Mouse (Mus musculus): ENCODE measurements at regions not wholly inside any gene's neighbourhood (a gene's known extent, or its start where the extent isn't known, plus 50 kb on each side); places are given as distances from the start of the nearest gene placed in this dataset.
"Not testable (repeated sequence)": the region's sequence is repeated elsewhere in the genome, so short reads cannot be mapped to it uniquely, and the experiment has no call there.

- H3K4me1 ChIP-seq (replicated peaks; ENCODE audit: control insufficient read depth, insufficient read depth, low read length) = no peaks in the 10 kb centered on the region
- H3K36me3 ChIP-seq (ENCODE audit: control insufficient read depth, insufficient read depth) = no peaks in the 10 kb centered on the region
- no peak overlapping the region for H3K27ac ChIP-seq (ENCODE audit: low read length)
- no peak overlapping the region for H3K4me2 ChIP-seq (ENCODE audit: low read length)
- H3K9me3 ChIP-seq (ENCODE audit: control insufficient read depth, low read length) = no peaks in the 10 kb centered on the region
- no peak for ATAC-seq
- no peak overlapping the region for H3K9ac ChIP-seq (replicated peaks; ENCODE audit: low read depth, low read length)
- no peak overlapping the region for H3K4me3 ChIP-seq (replicated peaks; ENCODE audit: low read length)
- H3K27me3 ChIP-seq (replicated peaks; ENCODE audit: control insufficient read depth, insufficient read depth, low read length) = no peaks in the 10 kb centered on the region
Observed at GRCm38 (mm10) chr1:16904690-16905089, 811.6 kb upstream of the 4930444P10Rik start.

GRCm38 (mm10) chr1:16868383-16868782, 775.3 kb upstream of the 4930444P10Rik start:
- H3K27me3 ChIP-seq (replicated peaks; ENCODE audit: control insufficient read depth, insufficient read depth, low read length); H3K36me3 ChIP-seq (ENCODE audit: control insufficient read depth, insufficient read depth); H3K9me3 ChIP-seq (ENCODE audit: control insufficient read depth, low read length); H3K4me3 ChIP-seq (replicated peaks; ENCODE audit: low read length); H3K27ac ChIP-seq (ENCODE audit: low read length); H3K4me1 ChIP-seq (replicated peaks; ENCODE audit: control insufficient read depth, insufficient read depth, low read length); H3K9ac ChIP-seq (replicated peaks; ENCODE audit: low read depth, low read length); ATAC-seq; H3K4me2 ChIP-seq (ENCODE audit: low read length): not testable (repeated sequence)
- WGBS = 76% methylated on average over 3 of the region's 3 CpGs

- not testable (repeated sequence) for H3K36me3 ChIP-seq (ENCODE audit: control insufficient read depth, insufficient read depth); H3K4me2 ChIP-seq (ENCODE audit: low read length); ATAC-seq; H3K4me3 ChIP-seq (replicated peaks; ENCODE audit: low read length); H3K27ac ChIP-seq (ENCODE audit: low read length); H3K9me3 ChIP-seq (ENCODE audit: control insufficient read depth, low read length); H3K4me1 ChIP-seq (replicated peaks; ENCODE audit: control insufficient read depth, insufficient read depth, low read length); H3K9ac ChIP-seq (replicated peaks; ENCODE audit: low read depth, low read length); H3K27me3 ChIP-seq (replicated peaks; ENCODE audit: control insufficient read depth, insufficient read depth, low read length)
- 79% methylated on average over 6 of the region's 6 CpGs for whole genome bisulfite sequencing
Observed at GRCm38 (mm10) chr1:16867086-16867835, 774.1 kb upstream of the 4930444P10Rik start.

GRCm38 (mm10) chr1:16837111-16837510, 744.0 kb upstream of the 4930444P10Rik start:
- ATAC-seq = no peak
- Histone ChIP-seq H3K4me2 (ENCODE audit: low read length) (no peak overlapping the region), H3K27me3 (replicated peaks; ENCODE audit: control insufficient read depth, insufficient read depth, low read length) (no peaks in the 10 kb centered on the region), H3K4me1 (replicated peaks; ENCODE audit: control insufficient read depth, insufficient read depth, low read length) (no peaks in the 10 kb centered on the region), H3K27ac (ENCODE audit: low read length) (no peak overlapping the region), H3K36me3 (ENCODE audit: control insufficient read depth, insufficient read depth) (no peaks in the 10 kb centered on the region), H3K4me3 (replicated peaks; ENCODE audit: low read length) (no peak overlapping the region), H3K9me3 (ENCODE audit: control insufficient read depth, low read length) (no peaks in the 10 kb centered on the region), H3K9ac (replicated peaks; ENCODE audit: low read depth, low read length) (no peak overlapping the region)

- not testable (repeated sequence) for H3K27me3 ChIP-seq (replicated peaks; ENCODE audit: control insufficient read depth, insufficient read depth, low read length); ATAC-seq; H3K4me2 ChIP-seq (ENCODE audit: low read length); H3K27ac ChIP-seq (ENCODE audit: low read length); H3K9me3 ChIP-seq (ENCODE audit: control insufficient read depth, low read length); H3K4me1 ChIP-seq (replicated peaks; ENCODE audit: control insufficient read depth, insufficient read depth, low read length); H3K36me3 ChIP-seq (ENCODE audit: control insufficient read depth, insufficient read depth); H3K4me3 ChIP-seq (replicated peaks; ENCODE audit: low read length); H3K9ac ChIP-seq (replicated peaks; ENCODE audit: low read depth, low read length)
- WGBS = 23% methylated on average over 4 of the region's 4 CpGs
Observed at GRCm38 (mm10) chr1:16824709-16825108, 731.6 kb upstream of the 4930444P10Rik start.

GRCm38 (mm10) chr1:16824057-16824456, 730.9 kb upstream of the 4930444P10Rik start:
- Histone ChIP-seq H3K4me3 (replicated peaks; ENCODE audit: low read length) (no peak overlapping the region), H3K9me3 (ENCODE audit: control insufficient read depth, low read length) (no peaks in the 10 kb centered on the region), H3K9ac (replicated peaks; ENCODE audit: low read depth, low read length) (no peak overlapping the region), H3K27ac (ENCODE audit: low read length) (no peak overlapping the region), H3K36me3 (ENCODE audit: control insufficient read depth, insufficient read depth) (no peaks in the 10 kb centered on the region), H3K27me3 (replicated peaks; ENCODE audit: control insufficient read depth, insufficient read depth, low read length) (no peaks in the 10 kb centered on the region), H3K4me2 (ENCODE audit: low read length) (no peak overlapping the region), H3K4me1 (replicated peaks; ENCODE audit: control insufficient read depth, insufficient read depth, low read length) (no peaks in the 10 kb centered on the region)
- 19% methylated on average over 3 of the region's 3 CpGs for WGBS
- no peak for ATAC-seq

- WGBS = 74% methylated on average over 2 of the region's 2 CpGs
- Histone ChIP-seq H3K4me1 (replicated peaks; ENCODE audit: control insufficient read depth, insufficient read depth, low read length) (no peaks in the 10 kb centered on the region), H3K4me3 (replicated peaks; ENCODE audit: low read length) (no peak overlapping the region), H3K36me3 (ENCODE audit: control insufficient read depth, insufficient read depth) (no peaks in the 10 kb centered on the region), H3K27ac (ENCODE audit: low read length) (no peak overlapping the region), H3K4me2 (ENCODE audit: low read length) (no peak overlapping the region), H3K27me3 (replicated peaks; ENCODE audit: control insufficient read depth, insufficient read depth, low read length) (no peaks in the 10 kb centered on the region), H3K9ac (replicated peaks; ENCODE audit: low read depth, low read length) (no peak overlapping the region), H3K9me3 (ENCODE audit: control insufficient read depth, low read length) (no peaks in the 10 kb centered on the region)
- no peak for ATAC-seq
Observed at GRCm38 (mm10) chr1:16821186-16821585, 728.1 kb upstream of the 4930444P10Rik start.

- Histone ChIP-seq H3K9ac (replicated peaks; ENCODE audit: low read depth, low read length) (no peak overlapping the region), H3K4me1 (replicated peaks; ENCODE audit: control insufficient read depth, insufficient read depth, low read length) (no peaks in the 10 kb centered on the region)
Observed at GRCm38 (mm10) chr1:16816572-16816971, 723.4 kb upstream of the 4930444P10Rik start.

GRCm38 (mm10) chr1:16815731-16816130, 722.6 kb upstream of the 4930444P10Rik start:
- no peaks in the 10 kb centered on the region for H3K4me1 ChIP-seq (replicated peaks; ENCODE audit: control insufficient read depth, insufficient read depth, low read length)
- no peak for ATAC-seq
- H3K9ac ChIP-seq (replicated peaks; ENCODE audit: low read depth, low read length) = no peak overlapping the region
- H3K27me3 ChIP-seq (replicated peaks; ENCODE audit: control insufficient read depth, insufficient read depth, low read length) = no peaks in the 10 kb centered on the region
- H3K4me3 ChIP-seq (replicated peaks; ENCODE audit: low read length) = no peak overlapping the region
- no peak overlapping the region for H3K27ac ChIP-seq (ENCODE audit: low read length)
- no peak overlapping the region for H3K4me2 ChIP-seq (ENCODE audit: low read length)
- no peaks in the 10 kb centered on the region for H3K36me3 ChIP-seq (ENCODE audit: control insufficient read depth, insufficient read depth)
- H3K9me3 ChIP-seq (ENCODE audit: control insufficient read depth, low read length) = no peaks in the 10 kb centered on the region

More at GRCm38 (mm10) chr1:16816572-16816971, 723.4 kb upstream of the 4930444P10Rik start:
- Histone ChIP-seq H3K4me2 (ENCODE audit: low read length) (no peak overlapping the region), H3K27me3 (replicated peaks; ENCODE audit: control insufficient read depth, insufficient read depth, low read length) (no peaks in the 10 kb centered on the region), H3K4me3 (replicated peaks; ENCODE audit: low read length) (no peak overlapping the region), H3K27ac (ENCODE audit: low read length) (no peak overlapping the region), H3K9me3 (ENCODE audit: control insufficient read depth, low read length) (no peaks in the 10 kb centered on the region), H3K36me3 (ENCODE audit: control insufficient read depth, insufficient read depth) (no peaks in the 10 kb centered on the region)
- WGBS = 90% methylated on average over 7 of the region's 7 CpGs
- no peak for ATAC-seq
